Mouse (Mus musculus): ENCODE data around the gene C130026I21Rik. TPM values are rescaled to one million over a fixed set of nuclear protein-coding genes. Genes with fewer than 3 reads are reported as not detected.
"Not testable (repeated sequence)": the region's sequence is repeated elsewhere in the genome, so short reads cannot be mapped to it uniquely, and the experiment has no call there.

Gene C130026I21Rik
- polyA plus RNA-seq, 1 experiment from 2014 or later: not detected

DNA sequence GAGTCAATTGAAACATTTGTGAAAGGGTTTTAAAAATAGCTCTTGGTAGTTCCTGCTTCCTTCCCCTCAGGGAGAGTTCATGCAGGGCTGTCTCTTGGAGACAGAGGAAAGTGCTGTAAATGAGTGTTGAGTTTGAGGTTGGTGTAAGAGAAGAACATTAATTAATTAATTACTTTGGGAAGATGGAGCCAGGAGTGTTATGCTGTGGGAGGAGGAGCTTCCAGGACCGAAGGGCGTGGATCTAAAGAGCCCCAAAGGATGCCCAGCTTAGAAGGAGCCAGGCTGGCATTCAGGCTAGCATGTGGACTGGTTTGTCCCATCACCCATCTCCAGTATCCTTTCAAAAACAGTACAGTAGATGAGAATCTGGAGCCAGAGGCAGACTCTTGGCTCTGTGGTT, 277.1 kb downstream of the C130026I21Rik start:
- not testable (repeated sequence) for H3K27me3 ChIP-seq (replicated peaks; ENCODE audit: control insufficient read depth, insufficient read depth, low read length); H3K9ac ChIP-seq (ENCODE audit: low read length); H3K27ac ChIP-seq (ENCODE audit: low read depth, low read length); H3K4me2 ChIP-seq (ENCODE audit: low read length); H3K9me3 ChIP-seq (replicated peaks; ENCODE audit: control insufficient read depth, low read length); DNase-seq (ENCODE audit: low spot score); H3K36me3 ChIP-seq (ENCODE audit: control insufficient read depth, insufficient read depth, low read length); H3K4me3 ChIP-seq (ENCODE audit: low read depth, low read length); ATAC-seq; H3K4me1 ChIP-seq (ENCODE audit: control insufficient read depth, insufficient read depth, low read length)
- WGBS: no CpG with 5 or more reads among the region's 2 CpGs

GRCm38 (mm10) chr1:84992827-84993226, 277.5 kb downstream of the C130026I21Rik start:
- H3K9ac ChIP-seq (ENCODE audit: low read length); H3K4me3 ChIP-seq (ENCODE audit: low read depth, low read length); H3K27me3 ChIP-seq (replicated peaks; ENCODE audit: control insufficient read depth, insufficient read depth, low read length); ATAC-seq; H3K4me2 ChIP-seq (ENCODE audit: low read length); H3K36me3 ChIP-seq (ENCODE audit: control insufficient read depth, insufficient read depth, low read length); H3K27ac ChIP-seq (ENCODE audit: low read depth, low read length); H3K9me3 ChIP-seq (replicated peaks; ENCODE audit: control insufficient read depth, low read length); DNase-seq (ENCODE audit: low spot score); H3K4me1 ChIP-seq (ENCODE audit: control insufficient read depth, insufficient read depth, low read length): not testable (repeated sequence)
- WGBS: no CpG with 5 or more reads among the region's 3 CpGs

DNA sequence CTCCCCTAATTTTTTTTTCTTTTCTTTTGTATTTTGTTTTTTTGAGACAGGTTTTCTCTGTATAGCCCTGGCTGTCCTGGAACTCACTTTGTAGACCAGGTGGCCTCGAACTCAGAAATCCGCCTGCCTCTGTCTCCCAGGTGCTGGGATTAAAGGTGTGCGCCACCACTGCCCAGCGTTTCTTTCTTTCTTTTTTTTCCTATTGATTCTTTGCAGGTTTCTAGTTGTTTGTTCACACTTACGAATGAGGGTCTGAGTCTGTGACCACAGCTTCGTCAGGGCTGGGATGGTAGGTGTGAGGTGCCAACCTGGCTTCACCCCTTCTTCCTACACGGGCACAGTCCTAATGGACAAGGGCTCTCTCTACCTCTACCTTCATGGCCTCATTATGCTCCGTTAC, 281.3 kb downstream of the C130026I21Rik start:
- not testable (repeated sequence) for H3K4me1 ChIP-seq (ENCODE audit: control insufficient read depth, insufficient read depth, low read length); H3K36me3 ChIP-seq (ENCODE audit: control insufficient read depth, insufficient read depth, low read length); H3K27me3 ChIP-seq (replicated peaks; ENCODE audit: control insufficient read depth, insufficient read depth, low read length); H3K9ac ChIP-seq (ENCODE audit: low read length); H3K4me2 ChIP-seq (ENCODE audit: low read length); H3K9me3 ChIP-seq (replicated peaks; ENCODE audit: control insufficient read depth, low read length); DNase-seq (ENCODE audit: low spot score); H3K4me3 ChIP-seq (ENCODE audit: low read depth, low read length); H3K27ac ChIP-seq (ENCODE audit: low read depth, low read length); ATAC-seq
- WGBS: 86% methylated on average over 7 of the region's 8 CpGs

DNA sequence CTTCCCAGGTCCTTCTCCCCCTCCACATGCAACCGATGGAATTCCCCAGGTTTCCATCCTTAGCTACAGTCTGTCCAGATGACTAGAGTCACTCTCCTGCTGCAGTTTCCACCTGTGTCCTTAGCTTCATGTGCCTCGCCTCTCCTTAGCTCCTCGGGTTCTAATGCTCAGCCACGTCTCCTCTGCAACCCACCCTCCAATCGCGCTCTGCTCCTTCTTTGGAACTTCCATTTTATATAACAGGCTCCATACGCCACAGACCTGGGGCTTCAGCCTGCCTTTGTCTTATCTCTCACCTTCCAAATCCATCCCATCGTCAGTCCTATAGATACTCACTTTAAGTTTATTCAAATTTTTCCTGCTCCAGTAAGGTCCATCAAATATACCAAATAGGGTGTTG, 282.6 kb downstream of the C130026I21Rik start:
- H3K9me3 ChIP-seq (replicated peaks; ENCODE audit: control insufficient read depth, low read length); H3K36me3 ChIP-seq (ENCODE audit: control insufficient read depth, insufficient read depth, low read length); H3K4me3 ChIP-seq (ENCODE audit: low read depth, low read length); ATAC-seq; DNase-seq (ENCODE audit: low spot score); H3K4me1 ChIP-seq (ENCODE audit: control insufficient read depth, insufficient read depth, low read length); H3K4me2 ChIP-seq (ENCODE audit: low read length); H3K27ac ChIP-seq (ENCODE audit: low read depth, low read length); H3K9ac ChIP-seq (ENCODE audit: low read length); H3K27me3 ChIP-seq (replicated peaks; ENCODE audit: control insufficient read depth, insufficient read depth, low read length): not testable (repeated sequence)
- WGBS: 72% methylated on average over 5 of the region's 8 CpGs

DNA sequence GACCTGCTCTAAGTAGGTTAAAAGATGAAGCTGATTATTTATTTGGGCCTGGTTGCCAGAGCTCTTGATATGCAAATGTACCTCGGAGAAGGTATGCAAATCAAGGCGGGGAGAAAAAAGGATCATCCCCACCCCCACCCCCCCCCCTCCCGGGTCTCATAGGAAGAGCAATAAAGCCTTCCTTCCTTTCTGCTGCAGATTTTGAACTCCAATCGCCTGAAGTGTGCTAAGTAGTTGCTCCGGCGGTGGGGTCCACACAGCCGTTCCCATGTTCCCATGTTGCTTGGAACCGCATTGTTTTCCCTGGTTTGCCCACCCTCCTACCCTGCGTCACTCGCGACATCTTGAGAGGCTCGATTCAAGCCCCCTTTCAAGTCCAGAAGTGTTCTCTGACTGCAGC, 308.6 kb downstream of the C130026I21Rik start:
- H3K27me3 ChIP-seq (replicated peaks; ENCODE audit: control insufficient read depth, insufficient read depth, low read length); H3K36me3 ChIP-seq (ENCODE audit: control insufficient read depth, insufficient read depth, low read length); H3K9me3 ChIP-seq (replicated peaks; ENCODE audit: control insufficient read depth, low read length); H3K4me1 ChIP-seq (ENCODE audit: control insufficient read depth, insufficient read depth, low read length): not testable (repeated sequence)
- ATAC-seq: peak; percentile 75; the same call in 1 of the 2 replicates
- H3K4me2 ChIP-seq (ENCODE audit: low read length): peak overlapping the region; percentile 36
- 1% methylated on average over 12 of the region's 12 CpGs for WGBS
- peak; percentile 62 for DNase-seq (ENCODE audit: low spot score)
- H3K9ac ChIP-seq (ENCODE audit: low read length): 0 out of 2 replicates have a peak overlapping the region, but pooled peaks have one; percentile 21
- H3K4me3 ChIP-seq (ENCODE audit: low read depth, low read length): peak overlapping the region; percentile 17; the same call in 1 of the 2 replicates
- peak overlapping the region; percentile 48; the same call in 1 of the 2 replicates for H3K27ac ChIP-seq (ENCODE audit: low read depth, low read length)

- H3K4me2 ChIP-seq (ENCODE audit: low read length); H3K9me3 ChIP-seq (replicated peaks; ENCODE audit: control insufficient read depth, low read length); H3K27me3 ChIP-seq (replicated peaks; ENCODE audit: control insufficient read depth, insufficient read depth, low read length); H3K36me3 ChIP-seq (ENCODE audit: control insufficient read depth, insufficient read depth, low read length); H3K27ac ChIP-seq (ENCODE audit: low read depth, low read length); H3K4me1 ChIP-seq (ENCODE audit: control insufficient read depth, insufficient read depth, low read length); H3K9ac ChIP-seq (ENCODE audit: low read length); DNase-seq (ENCODE audit: low spot score); H3K4me3 ChIP-seq (ENCODE audit: low read depth, low read length); ATAC-seq: not testable (repeated sequence)
- 95% methylated on average over 4 of the region's 4 CpGs for WGBS
These were observed 312.7 kb downstream of the C130026I21Rik start for GRCm38 (mm10) chr1:84957713-84958112.

GRCm38 (mm10) chr1:84956771-84957170, 313.6 kb downstream of the C130026I21Rik start:
- H3K4me2 ChIP-seq (ENCODE audit: low read length); H3K9me3 ChIP-seq (replicated peaks; ENCODE audit: control insufficient read depth, low read length); H3K4me1 ChIP-seq (ENCODE audit: control insufficient read depth, insufficient read depth, low read length); H3K27me3 ChIP-seq (replicated peaks; ENCODE audit: control insufficient read depth, insufficient read depth, low read length); H3K4me3 ChIP-seq (ENCODE audit: low read depth, low read length); H3K36me3 ChIP-seq (ENCODE audit: control insufficient read depth, insufficient read depth, low read length); DNase-seq (ENCODE audit: low spot score); H3K27ac ChIP-seq (ENCODE audit: low read depth, low read length); ATAC-seq; H3K9ac ChIP-seq (ENCODE audit: low read length): not testable (repeated sequence)
- WGBS: 96% methylated on average over 3 of the region's 3 CpGs

GRCm38 (mm10) chr1:84952456-84953181, 317.7 kb downstream of the C130026I21Rik start:
- no peaks in the 10 kb centered on the region for H3K4me1 ChIP-seq (ENCODE audit: control insufficient read depth, insufficient read depth, low read length)
- H3K4me3 ChIP-seq (ENCODE audit: low read depth, low read length): no peak overlapping the region
- H3K9ac ChIP-seq (ENCODE audit: low read length): no peak overlapping the region
- WGBS: 85% methylated on average over 10 of the region's 10 CpGs
- ATAC-seq (no peak), DNase-seq (ENCODE audit: low spot score) (peak; percentile 31)
- no peak overlapping the region for H3K4me2 ChIP-seq (ENCODE audit: low read length)
- H3K9me3 ChIP-seq (replicated peaks; ENCODE audit: control insufficient read depth, low read length): no peaks in the 10 kb centered on the region
- H3K27ac ChIP-seq (ENCODE audit: low read depth, low read length): no peak overlapping the region
- no peaks in the 10 kb centered on the region for H3K36me3 ChIP-seq (ENCODE audit: control insufficient read depth, insufficient read depth, low read length)
- H3K27me3 ChIP-seq (replicated peaks; ENCODE audit: control insufficient read depth, insufficient read depth, low read length): no peaks in the 10 kb centered on the region

DNA sequence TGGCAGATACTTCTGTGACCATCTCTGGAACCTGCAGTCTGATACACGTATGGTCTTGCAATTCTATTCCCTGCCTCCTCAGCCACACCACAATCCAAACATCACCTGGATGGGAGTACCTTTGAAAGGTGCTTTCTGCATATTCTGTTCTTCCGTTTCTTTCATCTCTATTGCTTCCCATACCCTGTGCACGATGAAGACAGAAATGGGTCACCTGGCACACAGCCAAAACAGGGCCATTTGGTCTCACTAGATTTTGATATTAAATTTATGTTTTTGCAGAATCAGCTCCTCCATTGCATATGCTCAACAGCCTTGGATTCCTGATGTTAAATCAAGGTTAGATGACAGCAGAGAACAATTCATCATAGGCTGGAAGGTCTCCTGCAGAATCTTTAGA, 318.8 kb downstream of the C130026I21Rik start:
- H3K4me1 ChIP-seq (ENCODE audit: control insufficient read depth, insufficient read depth, low read length): no peaks in the 10 kb centered on the region
- no peak overlapping the region for H3K4me2 ChIP-seq (ENCODE audit: low read length)
- no peaks in the 10 kb centered on the region for H3K9me3 ChIP-seq (replicated peaks; ENCODE audit: control insufficient read depth, low read length)
- no peak overlapping the region for H3K4me3 ChIP-seq (ENCODE audit: low read depth, low read length)
- H3K27me3 ChIP-seq (replicated peaks; ENCODE audit: control insufficient read depth, insufficient read depth, low read length): no peaks in the 10 kb centered on the region
- no peaks in the 10 kb centered on the region for H3K36me3 ChIP-seq (ENCODE audit: control insufficient read depth, insufficient read depth, low read length)
- no peak overlapping the region for H3K27ac ChIP-seq (ENCODE audit: low read depth, low read length)
- 89% methylated on average over 3 of the region's 3 CpGs for WGBS
- DNase-seq (ENCODE audit: low spot score) (no peak), ATAC-seq (no peak)
- no peak overlapping the region for H3K9ac ChIP-seq (ENCODE audit: low read length)
